Mouse (Mus musculus): ENCODE data around the gene Tbxas1. TPM values are rescaled to one million over a fixed set of nuclear protein-coding genes. Genes with fewer than 3 reads are reported as not detected.
A peak's percentile ranks its signal among the peaks of the same experiment; 100 is the strongest.

Gene Tbxas1
- polyA plus RNA-seq, 1 experiment from 2014 or later: 1.5 TPM

DNA sequence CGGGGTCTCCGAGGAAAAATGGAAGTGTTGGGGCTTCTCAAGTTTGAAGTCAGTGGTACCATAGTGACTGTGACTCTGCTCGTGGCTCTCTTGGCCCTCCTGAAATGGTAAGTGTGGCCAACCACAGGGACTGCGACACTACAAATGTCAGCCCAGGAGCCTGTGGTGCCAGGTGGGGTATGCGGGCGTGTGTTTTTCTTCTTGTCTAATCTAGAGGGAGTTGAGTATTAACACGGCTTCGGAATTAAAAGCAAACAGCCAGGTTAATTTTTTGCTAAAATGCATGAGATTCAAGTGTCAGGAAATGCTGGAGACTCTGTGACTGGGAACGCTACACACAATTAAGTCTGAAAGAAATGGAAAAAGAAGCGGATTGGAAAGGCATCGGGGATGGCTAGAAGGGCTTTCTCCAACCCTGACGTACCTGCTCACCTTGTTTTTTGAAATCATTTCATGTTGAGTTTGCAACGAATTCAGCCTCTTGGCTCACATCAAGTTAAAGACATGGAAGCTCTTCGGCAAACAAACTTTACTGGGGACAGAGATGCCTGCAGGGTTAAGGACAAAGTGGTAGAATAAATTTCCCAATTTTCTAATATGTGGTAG is 44.0 kb downstream of the Tbxas1 start:
- no peak for DNase-seq (ENCODE audit: low spot score)
- WGBS: 89% methylated on average over 14 of the region's 14 CpGs

DNA sequence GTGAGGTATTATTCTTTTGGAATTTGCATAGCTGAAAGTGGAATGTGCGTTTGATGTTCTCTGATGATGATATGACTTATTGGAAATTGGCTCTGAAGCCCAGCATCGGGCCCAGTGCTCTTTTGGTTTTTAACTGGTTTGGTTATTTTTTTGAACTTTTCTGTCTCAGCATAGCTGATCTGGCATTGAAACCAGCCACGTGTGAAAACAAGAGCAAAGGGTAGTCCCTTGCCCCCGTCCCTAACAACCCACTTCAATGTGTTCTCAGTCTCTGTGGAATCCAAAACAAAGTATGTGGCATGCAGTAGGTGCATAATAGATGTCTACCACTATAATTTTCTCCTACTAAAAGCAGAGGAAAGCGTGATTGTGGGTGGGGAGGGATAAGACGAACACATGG is 44.9 kb downstream of the Tbxas1 start:
- no peaks in the 10 kb centered on the region for H3K9me3 ChIP-seq (ENCODE audit: control insufficient read depth, low read length)
- no peaks in the 10 kb centered on the region for H3K27me3 ChIP-seq (ENCODE audit: control insufficient read depth, insufficient read depth, low read length)
- no peaks in the 10 kb centered on the region for H3K36me3 ChIP-seq (ENCODE audit: control insufficient read depth, insufficient read depth, low read length)
- H3K9ac ChIP-seq (ENCODE audit: low read length): no peak overlapping the region
- no peaks in the 10 kb centered on the region for H3K4me1 ChIP-seq (replicated peaks; ENCODE audit: control insufficient read depth, insufficient read depth, low read length)
- ATAC-seq (replicated peaks; ENCODE audit: low FRiP score) (no peak), DNase-seq (ENCODE audit: low spot score) (no peak)
- no peak overlapping the region for H3K4me3 ChIP-seq (ENCODE audit: low read depth, low read length)
- no peak overlapping the region for H3K27ac ChIP-seq (ENCODE audit: low read depth, low read length)
- WGBS: 78% methylated on average over 6 of the region's 6 CpGs
- no peak overlapping the region for H3K4me2 ChIP-seq (ENCODE audit: low read depth, low read length, severe bottlenecking)

More for the DNA sequence above, 44.0 kb downstream of the Tbxas1 start:
- H3K4me2 ChIP-seq (ENCODE audit: low read depth, low read length, severe bottlenecking): no peak overlapping the region
- H3K27me3 ChIP-seq (ENCODE audit: control insufficient read depth, insufficient read depth, low read length): no peaks in the 10 kb centered on the region
- H3K36me3 ChIP-seq (ENCODE audit: control insufficient read depth, insufficient read depth, low read length): no peaks in the 10 kb centered on the region
- ATAC-seq (replicated peaks; ENCODE audit: low FRiP score): no peak
- H3K4me3 ChIP-seq (ENCODE audit: low read depth, low read length): no peak overlapping the region
- H3K27ac ChIP-seq (ENCODE audit: low read depth, low read length): no peak overlapping the region
- H3K9ac ChIP-seq (ENCODE audit: low read length): no peak overlapping the region
- no peaks in the 10 kb centered on the region for H3K9me3 ChIP-seq (ENCODE audit: control insufficient read depth, low read length)
- H3K4me1 ChIP-seq (replicated peaks; ENCODE audit: control insufficient read depth, insufficient read depth, low read length): no peaks in the 10 kb centered on the region

DNA sequence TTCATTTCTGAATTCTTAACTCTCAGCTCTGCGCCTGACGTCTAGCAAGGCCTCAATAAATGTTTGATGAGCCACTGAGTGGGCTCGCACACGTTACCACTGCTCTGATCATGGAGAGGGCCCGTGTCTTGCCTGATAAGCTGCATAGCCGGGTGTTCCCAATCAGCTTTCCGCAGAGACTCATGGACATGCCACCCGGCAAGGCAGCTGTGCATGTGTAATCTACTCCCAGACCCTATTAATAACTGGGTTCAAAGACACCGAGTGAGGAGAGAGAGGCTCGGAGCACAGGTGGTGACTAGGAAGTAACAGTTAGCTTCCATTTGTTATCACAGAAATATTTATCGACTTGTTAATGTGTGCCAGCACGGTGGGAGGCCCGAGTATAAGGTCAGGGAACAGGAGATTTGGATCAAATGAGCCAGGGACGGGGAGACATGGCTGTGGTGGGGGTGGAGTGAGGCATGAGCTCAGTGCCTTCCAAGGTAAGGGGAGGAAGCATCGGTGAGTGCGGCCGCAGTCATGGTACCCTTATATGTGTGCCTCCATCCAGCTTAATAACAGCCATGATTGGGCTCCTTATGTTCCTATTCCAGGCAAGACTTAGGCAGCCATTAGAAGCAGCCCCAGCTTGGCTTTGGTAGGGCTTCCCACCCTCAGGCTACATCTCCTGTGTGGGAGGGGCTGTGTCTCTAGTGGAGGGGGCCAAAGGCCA is 46.0 kb downstream of the Tbxas1 start:
- no peak for DNase-seq (ENCODE audit: low spot score)
- no peaks in the 10 kb centered on the region for H3K4me1 ChIP-seq (replicated peaks; ENCODE audit: control insufficient read depth, insufficient read depth, low read length)
- H3K4me3 ChIP-seq (ENCODE audit: low read depth, low read length): no peak overlapping the region
- H3K9me3 ChIP-seq (ENCODE audit: control insufficient read depth, low read length): no peaks in the 10 kb centered on the region
- H3K4me2 ChIP-seq (ENCODE audit: low read depth, low read length, severe bottlenecking): no peak overlapping the region
- H3K36me3 ChIP-seq (ENCODE audit: control insufficient read depth, insufficient read depth, low read length): no peaks in the 10 kb centered on the region
- no peak for ATAC-seq (replicated peaks; ENCODE audit: low FRiP score)
- no peak overlapping the region for H3K27ac ChIP-seq (ENCODE audit: low read depth, low read length)
- WGBS: 85% methylated on average over 17 of the region's 17 CpGs
- H3K27me3 ChIP-seq (ENCODE audit: control insufficient read depth, insufficient read depth, low read length): no peaks in the 10 kb centered on the region
- H3K9ac ChIP-seq (ENCODE audit: low read length): no peak overlapping the region

DNA sequence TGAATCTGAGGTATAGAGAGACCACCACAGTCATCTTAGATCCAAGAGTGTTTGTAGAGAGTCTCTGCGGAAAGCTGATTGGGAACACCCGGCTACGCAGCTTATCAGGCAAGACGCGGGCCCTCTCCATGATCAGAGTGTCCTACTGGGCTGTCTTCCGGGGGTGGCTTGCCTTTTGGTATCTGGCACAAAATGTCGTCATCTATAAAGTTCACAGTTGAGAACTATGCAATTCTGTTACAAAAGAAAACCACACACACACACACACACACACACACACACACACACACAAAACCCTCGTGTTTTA is 46.6 kb downstream of the Tbxas1 start:
- Histone ChIP-seq H3K9ac (ENCODE audit: low read length) (no peak overlapping the region), H3K27ac (ENCODE audit: low read depth, low read length) (no peak overlapping the region), H3K9me3 (ENCODE audit: control insufficient read depth, low read length) (no peaks in the 10 kb centered on the region), H3K27me3 (ENCODE audit: control insufficient read depth, insufficient read depth, low read length) (no peaks in the 10 kb centered on the region), H3K36me3 (ENCODE audit: control insufficient read depth, insufficient read depth, low read length) (no peaks in the 10 kb centered on the region), H3K4me3 (ENCODE audit: low read depth, low read length) (no peak overlapping the region), H3K4me2 (ENCODE audit: low read depth, low read length, severe bottlenecking) (no peak overlapping the region), H3K4me1 (replicated peaks; ENCODE audit: control insufficient read depth, insufficient read depth, low read length) (no peaks in the 10 kb centered on the region)
- no peak for ATAC-seq (replicated peaks; ENCODE audit: low FRiP score)
- DNase-seq (ENCODE audit: low spot score): no peak
- 89% methylated on average over 8 of the region's 8 CpGs for WGBS

DNA sequence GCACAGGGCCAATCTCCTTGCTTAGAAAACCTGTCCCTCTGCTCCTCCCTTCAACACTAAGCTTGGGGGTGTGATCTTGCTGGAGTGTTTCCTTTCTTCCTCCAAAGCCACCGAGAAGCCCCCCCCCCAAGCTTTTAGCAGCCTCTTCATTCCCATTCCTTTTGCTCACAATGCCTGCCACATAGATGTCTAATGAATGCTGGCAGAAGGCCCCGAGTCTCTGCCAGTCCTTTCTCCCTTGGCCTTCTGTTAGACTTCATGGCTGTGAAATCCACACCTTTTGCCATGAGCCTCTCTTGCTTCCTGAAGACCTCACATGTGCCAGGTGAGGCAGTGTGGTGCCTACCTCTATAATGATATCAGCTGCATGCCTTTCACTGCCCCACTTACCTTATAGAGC is 47.3 kb downstream of the Tbxas1 start:
- no peak for DNase-seq (ENCODE audit: low spot score)
- Histone ChIP-seq H3K9me3 (ENCODE audit: control insufficient read depth, low read length) (no peaks in the 10 kb centered on the region), H3K4me2 (ENCODE audit: low read depth, low read length, severe bottlenecking) (no peak overlapping the region)

DNA sequence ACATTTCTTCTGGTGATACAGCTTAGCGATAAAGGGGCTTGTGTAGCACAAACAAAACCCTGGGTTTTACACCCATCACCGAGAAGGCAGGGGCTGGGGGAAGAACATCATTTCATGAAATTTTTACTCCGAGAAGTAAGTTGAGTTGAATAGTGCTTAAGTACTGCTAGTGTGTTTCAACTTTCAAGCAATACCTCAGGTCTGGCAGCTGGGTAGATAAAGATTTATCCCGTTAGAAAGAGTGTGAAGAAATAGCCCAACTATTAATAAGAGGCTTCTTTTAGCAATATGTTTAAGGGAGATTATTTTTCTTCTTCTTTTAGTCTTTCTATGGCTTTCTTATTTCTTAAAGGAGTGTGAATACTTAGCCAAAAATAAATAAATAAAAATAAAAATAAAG is 48.2 kb downstream of the Tbxas1 start:
- 93% methylated on average over 4 of the region's 4 CpGs for WGBS
- Histone ChIP-seq H3K27ac (ENCODE audit: low read depth, low read length) (no peak overlapping the region), H3K4me3 (ENCODE audit: low read depth, low read length) (no peak overlapping the region), H3K27me3 (ENCODE audit: control insufficient read depth, insufficient read depth, low read length) (no peaks in the 10 kb centered on the region), H3K9me3 (ENCODE audit: control insufficient read depth, low read length) (no peaks in the 10 kb centered on the region), H3K4me2 (ENCODE audit: low read depth, low read length, severe bottlenecking) (no peak overlapping the region), H3K9ac (ENCODE audit: low read length) (no peak overlapping the region), H3K4me1 (replicated peaks; ENCODE audit: control insufficient read depth, insufficient read depth, low read length) (no peaks in the 10 kb centered on the region), H3K36me3 (ENCODE audit: control insufficient read depth, insufficient read depth, low read length) (no peaks in the 10 kb centered on the region)
- no peak for DNase-seq (ENCODE audit: low spot score)
- ATAC-seq (replicated peaks; ENCODE audit: low FRiP score): no peak

More for the DNA sequence above, 47.3 kb downstream of the Tbxas1 start:
- 74% methylated on average over 2 of the region's 2 CpGs for WGBS
- Histone ChIP-seq H3K9ac (ENCODE audit: low read length) (no peak overlapping the region), H3K27ac (ENCODE audit: low read depth, low read length) (no peak overlapping the region), H3K4me1 (replicated peaks; ENCODE audit: control insufficient read depth, insufficient read depth, low read length) (no peaks in the 10 kb centered on the region), H3K27me3 (ENCODE audit: control insufficient read depth, insufficient read depth, low read length) (no peaks in the 10 kb centered on the region), H3K36me3 (ENCODE audit: control insufficient read depth, insufficient read depth, low read length) (no peaks in the 10 kb centered on the region), H3K4me3 (ENCODE audit: low read depth, low read length) (no peak overlapping the region)
- ATAC-seq (replicated peaks; ENCODE audit: low FRiP score): no peak

DNA sequence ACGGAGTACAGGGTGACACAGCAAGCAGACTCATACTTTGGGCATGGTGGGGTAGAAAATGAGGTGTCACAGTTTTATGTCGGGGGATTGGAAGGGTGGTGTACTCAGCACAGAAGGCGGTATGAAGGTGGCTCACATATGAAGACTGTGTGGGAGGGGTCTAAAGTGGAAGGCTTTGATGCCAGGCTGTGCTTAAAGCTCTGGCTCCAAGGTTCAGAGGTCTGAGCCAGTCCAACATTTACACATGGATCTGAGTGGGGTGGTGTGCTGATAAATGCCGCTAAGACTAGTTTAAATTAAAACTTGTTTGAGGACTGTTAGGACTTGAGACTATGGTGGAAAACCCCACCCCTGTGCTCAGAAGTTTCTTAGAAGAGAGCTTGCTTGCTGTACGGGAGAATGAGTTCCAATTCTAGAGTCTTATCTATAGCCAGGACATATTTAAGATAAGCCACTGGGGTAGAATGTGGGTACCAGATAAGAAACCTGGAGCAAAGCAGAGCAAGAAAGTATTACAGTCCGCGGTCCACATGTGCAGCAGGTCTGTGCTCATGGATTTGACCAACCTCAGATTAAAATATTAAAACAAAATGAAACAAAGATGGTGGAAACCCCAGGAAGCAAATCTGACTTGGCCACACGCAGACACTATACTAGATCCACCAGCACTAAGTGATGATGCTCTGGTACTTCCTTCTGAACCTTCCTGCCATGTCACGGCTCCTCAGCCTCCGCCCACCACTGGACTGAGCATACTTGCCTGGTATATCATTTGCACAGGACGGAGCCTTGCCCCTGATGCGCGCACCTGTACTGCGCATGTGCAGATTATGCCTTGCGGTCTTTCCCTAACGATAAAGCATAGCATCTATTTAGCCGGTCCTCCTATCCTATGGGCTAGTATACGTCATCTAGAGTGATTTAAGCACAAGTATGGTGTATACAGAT is 48.9 kb downstream of the Tbxas1 start:
- H3K4me2 ChIP-seq (ENCODE audit: low read depth, low read length, severe bottlenecking): no peak overlapping the region
- H3K27me3 ChIP-seq (ENCODE audit: control insufficient read depth, insufficient read depth, low read length): no peaks in the 10 kb centered on the region
- H3K9me3 ChIP-seq (ENCODE audit: control insufficient read depth, low read length): no peaks in the 10 kb centered on the region
- H3K27ac ChIP-seq (ENCODE audit: low read depth, low read length): no peak overlapping the region
- ATAC-seq (replicated peaks; ENCODE audit: low FRiP score) (no peak), DNase-seq (ENCODE audit: low spot score) (no peak)
- H3K9ac ChIP-seq (ENCODE audit: low read length): no peak overlapping the region
- WGBS: 89% methylated on average over 18 of the region's 18 CpGs
- no peaks in the 10 kb centered on the region for H3K4me1 ChIP-seq (replicated peaks; ENCODE audit: control insufficient read depth, insufficient read depth, low read length)
- no peaks in the 10 kb centered on the region for H3K36me3 ChIP-seq (ENCODE audit: control insufficient read depth, insufficient read depth, low read length)
- H3K4me3 ChIP-seq (ENCODE audit: low read depth, low read length): no peak overlapping the region

DNA sequence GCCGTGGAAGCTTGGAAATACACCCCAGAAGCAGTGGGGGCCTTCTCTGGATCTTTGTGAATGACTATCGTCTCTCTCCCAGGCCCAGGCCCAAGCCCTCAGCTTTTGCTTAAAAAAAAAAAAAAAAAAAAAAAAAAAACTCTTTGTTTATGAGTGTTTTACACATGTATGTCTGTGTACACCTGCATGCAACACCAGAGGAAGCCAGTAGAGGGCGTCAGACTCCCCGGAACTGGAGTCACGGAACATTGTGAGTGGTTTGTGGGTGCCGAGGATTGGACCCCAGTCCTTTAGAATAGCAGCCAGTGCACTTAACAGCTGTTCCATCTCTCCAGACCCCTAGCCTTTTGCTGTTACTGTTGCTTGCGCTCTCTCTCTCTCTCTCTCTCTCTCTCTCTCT is 50.5 kb downstream of the Tbxas1 start:
- peak; percentile 65 for DNase-seq (ENCODE audit: low spot score)
- Histone ChIP-seq H3K27ac (ENCODE audit: low read depth, low read length) (no peak overlapping the region), H3K4me3 (ENCODE audit: low read depth, low read length) (peak overlapping the region; percentile 19; the same call in 1 of the 2 replicates), H3K27me3 (ENCODE audit: control insufficient read depth, insufficient read depth, low read length) (no peaks in the 10 kb centered on the region), H3K36me3 (ENCODE audit: control insufficient read depth, insufficient read depth, low read length) (no peaks in the 10 kb centered on the region), H3K4me2 (ENCODE audit: low read depth, low read length, severe bottlenecking) (peak overlapping the region; percentile 27; the same call in 1 of the 2 replicates), H3K9ac (ENCODE audit: low read length) (no peak overlapping the region), H3K9me3 (ENCODE audit: control insufficient read depth, low read length) (no peaks in the 10 kb centered on the region), H3K4me1 (replicated peaks; ENCODE audit: control insufficient read depth, insufficient read depth, low read length) (no peaks in the 10 kb centered on the region)
- 57% methylated on average over 7 of the region's 7 CpGs for WGBS
- no peak for ATAC-seq (replicated peaks; ENCODE audit: low FRiP score)
